Mouse (Mus musculus) MN1 (cell line): ENCODE data around the gene Sdad1.

ENCODE experiments used
- DNase-seq: peaks from one replicate; pipeline ENCODE4 v3.0.0-alpha.2; 2016; ENCODE audit warnings: low spot score

The Sdad1 gene

GRCm38 (mm10) chr5:92239333-92240232 is 70.7 kb downstream of the Sdad1 start:
- peak; percentile 46 for DNase-seq

GRCm38 (mm10) chr5:92234939-92235557 is 75.2 kb downstream of the Sdad1 start:
- DNase-seq: peak; percentile 9
